Mouse (Mus musculus): ENCODE measurements around the gene Olfr381. TPM values are rescaled to one million over a fixed set of nuclear protein-coding genes. Genes with fewer than 3 reads are reported as not detected.
"Not testable (repeated sequence)": the region's sequence is repeated elsewhere in the genome, so short reads cannot be mapped to it uniquely, and the experiment has no call there.

Gene Olfr381
- not detected in 2 replicates for polyA plus RNA-seq (2012; rRNA removed)

DNA sequence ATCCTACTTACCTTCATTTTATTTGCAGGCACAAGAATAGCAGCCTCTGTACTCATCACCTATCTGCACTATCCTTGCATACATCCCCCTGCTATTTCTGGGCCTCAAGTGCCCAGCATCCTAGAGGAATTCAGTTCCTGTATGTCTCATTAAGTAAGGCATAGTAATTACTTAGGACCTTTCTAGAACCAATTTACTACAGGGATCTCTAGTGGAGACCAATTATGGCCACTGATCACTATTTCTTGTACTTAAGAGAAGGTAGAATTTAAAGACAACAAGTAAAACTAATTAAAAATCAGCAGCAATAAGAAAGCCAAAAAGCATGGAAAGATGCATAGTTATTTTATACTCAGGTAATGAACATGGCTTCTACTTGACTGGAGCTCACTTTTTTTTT, at the start of gene Olfr381:
Gene Olfr381, minus strand, starts transcription at position 101 of the 400 bp plus-strand sequence.
- no peak for DNase-seq (ENCODE audit: low read depth, low spot score)

GRCm38 (mm10) chr11:73528971-73529370, 37.6 kb upstream of the Olfr381 start:
- 78% methylated on average over 1 of the region's 1 CpGs for WGBS
- not testable (repeated sequence) for DNase-seq (ENCODE audit: low read depth, low spot score)

- no peak for DNase-seq (ENCODE audit: low read depth, low spot score)
Observed at GRCm38 (mm10) chr11:73517097-73517496, 25.7 kb upstream of the Olfr381 start, which contains the start of gene Olfr382. Gene Olfr382 (minus strand): TSS chr11:73517197.

GRCm38 (mm10) chr11:73457408-73457807, 34.0 kb downstream of the Olfr381 start, which contains the start of gene Olfr380:
Gene Olfr380 (minus strand): TSS chr11:73457508.
- 87% methylated on average over 1 of the region's 1 CpGs for WGBS
- no peak for DNase-seq (ENCODE audit: low read depth, low spot score)

Other genes starting within 250 kb of the Olfr381 start
- 0.45 and 1.8 TPM in 2 replicates for gene Trpv3, start 224.2 kb downstream of the Olfr381 start, polyA plus RNA-seq (2012; rRNA removed)
- 25.3 and 42.6 TPM in 2 replicates for gene Aspa, start 162.0 kb downstream of the Olfr381 start, polyA plus RNA-seq (2012; rRNA removed)
- gene Gm49340, start 161.9 kb downstream of the Olfr381 start, polyA plus RNA-seq (2012; rRNA removed), result 0.02 TPM in 1 of 2 replicates, not detected in the other
- gene Spata22, start 161.9 kb downstream of the Olfr381 start, polyA plus RNA-seq (2012; rRNA removed), result 0.25 TPM in 1 of 2 replicates, not detected in the other
- 0.07 TPM in 1 of 2 replicates, not detected in the other for gene Olfr20, start 140.8 kb downstream of the Olfr381 start, polyA plus RNA-seq (2012; rRNA removed)
- gene Olfr376, start 120.4 kb downstream of the Olfr381 start, polyA plus RNA-seq (2012; rRNA removed), result not detected in 2 replicates
- not detected in 2 replicates for gene Olfr1, start 92.0 kb downstream of the Olfr381 start, polyA plus RNA-seq (2012; rRNA removed)
- gene Olfr378, start 63.1 kb downstream of the Olfr381 start, polyA plus RNA-seq (2012; rRNA removed), result not detected in 2 replicates
- not detected in 2 replicates for gene Olfr380, start 34.1 kb downstream of the Olfr381 start, polyA plus RNA-seq (2012; rRNA removed)
- not detected in 2 replicates for gene Olfr382, start 25.6 kb upstream of the Olfr381 start, polyA plus RNA-seq (2012; rRNA removed)
- not detected in 2 replicates for gene Olfr385, start 101.4 kb upstream of the Olfr381 start, polyA plus RNA-seq (2012; rRNA removed)
- not detected in 2 replicates for gene Olfr384, start 107.0 kb upstream of the Olfr381 start, polyA plus RNA-seq (2012; rRNA removed)
- not detected in 2 replicates for gene Zfp735, start 197.2 kb upstream of the Olfr381 start, polyA plus RNA-seq (2012; rRNA removed)